Mouse (Mus musculus): Measurements from ENCODE around the gene Mchr1.

Gene Mchr1

GRCm38 (mm10) chr15:81227275-81227674 lies 8.0 kb upstream of the Mchr1 start:
- DNase-seq (ENCODE audit: low spot score in 2 of 2): no peak

- DNase-seq (ENCODE audit: low spot score in 2 of 2): no peak
Observed at GRCm38 (mm10) chr15:81228258-81228657, 7.0 kb upstream of the Mchr1 start.

- no peak for DNase-seq (ENCODE audit: low spot score in 2 of 2)
Observed at GRCm38 (mm10) chr15:81229791-81230190, 5.5 kb upstream of the Mchr1 start.

- no peak for DNase-seq (ENCODE audit: low spot score in 2 of 2)
Observed at GRCm38 (mm10) chr15:81231325-81231724, 4.0 kb upstream of the Mchr1 start.

GRCm38 (mm10) chr15:81236062-81236461 lies 763 bp downstream of the Mchr1 start:
- DNase-seq (ENCODE audit: low spot score in 2 of 2): peak in 1 of 2 experiments; percentile 17

GRCm38 (mm10) chr15:81237471-81237870 lies 2.2 kb downstream of the Mchr1 start:
- no peak for DNase-seq (ENCODE audit: low spot score in 2 of 2)

GRCm38 (mm10) chr15:81239261-81239660 lies 4.0 kb downstream of the Mchr1 start:
- peak in 1 of 2 experiments; percentile 43 for DNase-seq (ENCODE audit: low spot score in 2 of 2)

GRCm38 (mm10) chr15:81239794-81240343 lies 4.6 kb downstream of the Mchr1 start:
- DNase-seq (ENCODE audit: low spot score in 2 of 2): peak in 1 of 2 experiments; percentile 16

GRCm38 (mm10) chr15:81246890-81247289 lies 11.6 kb downstream of the Mchr1 start:
- no peak for DNase-seq (ENCODE audit: low spot score in 2 of 2)

GRCm38 (mm10) chr15:81247583-81248340 lies 12.5 kb downstream of the Mchr1 start:
- DNase-seq (ENCODE audit: low spot score in 2 of 2): no peak

GRCm38 (mm10) chr15:81248341-81248679 lies 13.0 kb downstream of the Mchr1 start:
- no peak for DNase-seq (ENCODE audit: low spot score in 2 of 2)

- no peak for DNase-seq (ENCODE audit: low spot score in 2 of 2)
Observed at GRCm38 (mm10) chr15:81248951-81249579, 13.8 kb downstream of the Mchr1 start.

GRCm38 (mm10) chr15:81252626-81253174 lies 17.4 kb downstream of the Mchr1 start:
- peak in 1 of 2 experiments; percentile 31 for DNase-seq (ENCODE audit: low spot score in 2 of 2)

GRCm38 (mm10) chr15:81253585-81253984 lies 18.3 kb downstream of the Mchr1 start:
- DNase-seq (ENCODE audit: low spot score in 2 of 2): no peak

- DNase-seq (ENCODE audit: low spot score in 2 of 2): no peak
Observed at GRCm38 (mm10) chr15:81254113-81254640, 18.9 kb downstream of the Mchr1 start.

- peak in 1 of 2 experiments; percentile 29 for DNase-seq (ENCODE audit: low spot score in 2 of 2)
Observed at GRCm38 (mm10) chr15:81255063-81255462, 19.8 kb downstream of the Mchr1 start.

- DNase-seq (ENCODE audit: low spot score in 2 of 2): no peak
Observed at GRCm38 (mm10) chr15:81258296-81258695, 23.0 kb downstream of the Mchr1 start.

- DNase-seq (ENCODE audit: low spot score in 2 of 2): no peak
Observed at GRCm38 (mm10) chr15:81259304-81259703, 24.0 kb downstream of the Mchr1 start.

GRCm38 (mm10) chr15:81260208-81260607 lies 24.9 kb downstream of the Mchr1 start:
- no peak for DNase-seq (ENCODE audit: low spot score in 2 of 2)

GRCm38 (mm10) chr15:81264392-81265095 lies 29.2 kb downstream of the Mchr1 start:
- DNase-seq (ENCODE audit: low spot score in 2 of 2): peak; percentile 61 to 68

GRCm38 (mm10) chr15:81267416-81267815 lies 32.1 kb downstream of the Mchr1 start:
- DNase-seq (ENCODE audit: low spot score in 2 of 2): peak in 1 of 2 experiments; percentile 43

Data from frontal cortex, postnatal 36 days (tissue).